Mouse (Mus musculus): ENCODE measurements around the gene Cd40lg. TPM values are rescaled to one million over a fixed set of nuclear protein-coding genes. Genes with fewer than 3 reads are reported as not detected.

Gene Cd40lg
- total and polyA plus RNA-seq, 2 experiments from 2014 or later, result not detected

DNA sequence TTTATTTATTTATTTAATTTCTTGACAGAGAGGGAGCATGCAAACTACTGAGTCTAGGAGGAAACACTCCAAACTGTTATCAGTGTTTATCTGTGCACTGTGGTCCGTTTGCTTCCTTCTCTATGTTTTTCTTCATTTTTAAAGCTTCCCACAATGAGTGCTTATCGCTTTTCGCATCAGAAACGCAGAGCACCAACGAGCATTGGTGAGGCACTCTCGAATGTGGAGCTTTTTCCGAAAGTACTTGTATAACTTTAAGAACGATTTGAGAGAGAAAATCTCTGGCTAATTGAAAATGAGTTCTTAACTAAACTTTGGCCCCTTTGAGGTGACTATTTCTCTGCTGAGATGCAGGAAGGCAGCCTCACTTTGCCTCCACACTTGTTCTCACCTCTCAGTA is 24.6 kb upstream of the Cd40lg start:
- no peak overlapping the region for H3K4me3 ChIP-seq (ENCODE audit: low read depth, low read length)
- H3K27me3 ChIP-seq (ENCODE audit: insufficient read depth, low read length), result no peaks in the 10 kb centered on the region
- H3K27ac ChIP-seq (ENCODE audit: low read depth, low read length), result no peak overlapping the region
- no peaks in the 10 kb centered on the region for H3K4me1 ChIP-seq (ENCODE audit: insufficient read depth, low read length)
- H3K4me2 ChIP-seq (ENCODE audit: low read depth, low read length, poor library complexity, severe bottlenecking), result no peak overlapping the region
- ATAC-seq (ENCODE audit: low FRiP score), result no peak
- WGBS, result 91% methylated on average over 8 of the region's 8 CpGs
- no peak for DNase-seq (ENCODE audit: low spot score)
- H3K9ac ChIP-seq (replicated peaks; ENCODE audit: low read length, poor library complexity, severe bottlenecking), result no peak overlapping the region
- H3K36me3 ChIP-seq (ENCODE audit: insufficient read depth, low read length), result no peaks in the 10 kb centered on the region
- no peaks in the 10 kb centered on the region for H3K9me3 ChIP-seq (ENCODE audit: low read length)
- no peak for TF ChIP-seq CTCF (IDR thresholded peaks at IDR 0.05)

DNA sequence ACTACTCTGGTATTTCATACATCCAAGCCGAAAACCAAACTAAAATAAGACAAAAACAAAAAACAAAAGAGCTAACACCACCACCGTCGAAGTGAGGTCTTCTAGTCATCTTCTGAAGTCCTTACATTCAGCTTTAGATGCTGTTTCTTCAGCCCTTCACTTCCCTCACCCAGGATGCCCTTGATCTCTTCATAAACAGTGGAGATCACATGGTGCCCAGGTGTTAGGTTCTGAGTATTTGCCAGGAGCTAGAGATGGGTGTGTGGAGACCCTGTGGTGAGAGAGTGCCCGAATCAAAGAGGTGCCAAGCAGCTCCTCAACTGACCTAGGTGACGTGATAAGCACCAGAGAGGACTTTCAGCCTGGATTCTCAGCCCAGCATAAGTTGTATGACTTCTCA is 22.6 kb upstream of the Cd40lg start:
- H3K9ac ChIP-seq (replicated peaks; ENCODE audit: low read length, poor library complexity, severe bottlenecking), result no peak overlapping the region
- ATAC-seq (ENCODE audit: low FRiP score), result no peak
- H3K4me1 ChIP-seq (ENCODE audit: insufficient read depth, low read length), result no peaks in the 10 kb centered on the region
- H3K36me3 ChIP-seq (ENCODE audit: insufficient read depth, low read length), result no peaks in the 10 kb centered on the region
- no peak overlapping the region for H3K27ac ChIP-seq (ENCODE audit: low read depth, low read length)
- 74% methylated on average over 5 of the region's 5 CpGs for WGBS
- no peak overlapping the region for H3K4me2 ChIP-seq (ENCODE audit: low read depth, low read length, poor library complexity, severe bottlenecking)
- no peak for DNase-seq (ENCODE audit: low spot score)
- no peak overlapping the region for H3K4me3 ChIP-seq (ENCODE audit: low read depth, low read length)
- no peak for TF ChIP-seq CTCF (IDR thresholded peaks at IDR 0.05)
- no peaks in the 10 kb centered on the region for H3K9me3 ChIP-seq (ENCODE audit: low read length)
- no peaks in the 10 kb centered on the region for H3K27me3 ChIP-seq (ENCODE audit: insufficient read depth, low read length)

DNA sequence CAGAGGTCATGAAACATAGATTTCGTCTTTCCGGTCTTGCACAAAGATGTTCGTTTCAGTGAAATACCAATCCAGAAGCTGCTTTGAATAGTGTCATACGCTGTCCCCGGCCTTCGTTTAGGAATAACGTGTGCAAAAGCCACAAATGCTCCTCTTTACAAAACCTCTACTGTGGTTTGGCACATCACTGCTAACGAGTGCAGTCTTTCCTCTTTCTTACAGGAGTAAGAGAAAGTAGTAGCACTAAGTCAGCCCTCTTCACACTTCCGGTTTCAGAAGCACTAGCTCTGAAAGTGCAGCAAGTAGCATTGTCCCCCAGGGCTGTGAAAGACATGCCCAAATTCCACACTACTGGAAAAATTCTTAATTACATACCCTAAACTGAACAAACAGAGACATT is 15.6 kb upstream of the Cd40lg start:
- Histone ChIP-seq H3K4me3 (ENCODE audit: low read depth, low read length) (no peak overlapping the region), H3K4me1 (ENCODE audit: insufficient read depth, low read length) (no peaks in the 10 kb centered on the region), H3K9ac (replicated peaks; ENCODE audit: low read length, poor library complexity, severe bottlenecking) (no peak overlapping the region), H3K27ac (ENCODE audit: low read depth, low read length) (no peak overlapping the region), H3K36me3 (ENCODE audit: insufficient read depth, low read length) (no peaks in the 10 kb centered on the region), H3K27me3 (ENCODE audit: insufficient read depth, low read length) (no peaks in the 10 kb centered on the region), H3K4me2 (ENCODE audit: low read depth, low read length, poor library complexity, severe bottlenecking) (no peak overlapping the region), H3K9me3 (ENCODE audit: low read length) (no peaks in the 10 kb centered on the region)
- ATAC-seq (ENCODE audit: low FRiP score) (no peak), DNase-seq (ENCODE audit: low spot score) (no peak)
- no peak for TF ChIP-seq CTCF (IDR thresholded peaks at IDR 0.05)
- 88% methylated on average over 9 of the region's 9 CpGs for WGBS

DNA sequence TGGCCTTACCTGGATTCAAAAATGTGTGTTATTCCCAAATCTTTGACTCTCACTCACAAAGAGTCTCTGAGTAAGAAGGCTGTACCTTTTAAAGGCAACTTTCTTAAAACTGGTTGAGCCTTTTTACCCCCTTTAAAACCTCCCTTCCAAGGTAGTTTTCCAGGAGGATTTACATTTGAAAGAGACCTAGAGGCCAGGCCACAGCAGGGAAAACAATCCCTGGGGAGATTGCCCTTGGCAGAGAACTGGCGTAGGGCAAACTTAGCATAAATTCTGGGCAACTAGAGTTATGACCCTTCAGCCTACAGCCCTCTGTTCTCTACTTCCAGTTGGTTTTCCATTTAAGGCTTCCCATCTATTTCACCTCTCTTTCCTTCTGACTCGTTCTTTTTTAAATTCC is 13.9 kb upstream of the Cd40lg start:
- H3K9ac ChIP-seq (replicated peaks; ENCODE audit: low read length, poor library complexity, severe bottlenecking), result no peak overlapping the region
- no peak overlapping the region for H3K4me3 ChIP-seq (ENCODE audit: low read depth, low read length)
- DNase-seq (ENCODE audit: low spot score) (no peak), ATAC-seq (ENCODE audit: low FRiP score) (no peak)
- no peaks in the 10 kb centered on the region for H3K36me3 ChIP-seq (ENCODE audit: insufficient read depth, low read length)
- no peak overlapping the region for H3K4me2 ChIP-seq (ENCODE audit: low read depth, low read length, poor library complexity, severe bottlenecking)
- no peak overlapping the region for H3K27ac ChIP-seq (ENCODE audit: low read depth, low read length)
- no peaks in the 10 kb centered on the region for H3K27me3 ChIP-seq (ENCODE audit: insufficient read depth, low read length)
- H3K4me1 ChIP-seq (ENCODE audit: insufficient read depth, low read length), result no peaks in the 10 kb centered on the region
- WGBS, result 54% methylated on average over 2 of the region's 2 CpGs
- no peaks in the 10 kb centered on the region for H3K9me3 ChIP-seq (ENCODE audit: low read length)
- no peak for TF ChIP-seq CTCF (IDR thresholded peaks at IDR 0.05)

DNA sequence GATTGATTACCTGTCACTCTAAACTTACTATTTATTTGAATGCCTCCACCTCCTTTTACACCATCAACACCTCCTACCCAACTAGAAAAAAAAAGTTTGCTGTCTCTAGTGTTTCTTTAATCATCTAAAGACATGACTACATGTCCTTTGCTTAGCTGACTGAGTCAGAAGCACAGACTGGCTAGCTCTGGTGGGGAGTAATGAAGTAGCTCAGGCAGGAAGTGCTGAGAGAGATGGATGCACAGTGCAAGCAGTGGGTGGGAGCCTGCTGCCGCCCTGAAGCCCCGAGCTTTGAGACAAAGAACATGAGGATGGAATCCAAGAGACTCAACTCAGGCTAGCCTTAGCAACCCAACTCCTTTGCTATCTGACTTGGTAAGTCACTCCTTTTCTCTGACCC is 11.5 kb upstream of the Cd40lg start:
- Histone ChIP-seq H3K4me1 (ENCODE audit: insufficient read depth, low read length) (no peaks in the 10 kb centered on the region), H3K27me3 (ENCODE audit: insufficient read depth, low read length) (no peaks in the 10 kb centered on the region), H3K27ac (ENCODE audit: low read depth, low read length) (no peak overlapping the region), H3K36me3 (ENCODE audit: insufficient read depth, low read length) (no peaks in the 10 kb centered on the region), H3K9me3 (ENCODE audit: low read length) (no peaks in the 10 kb centered on the region), H3K9ac (replicated peaks; ENCODE audit: low read length, poor library complexity, severe bottlenecking) (no peak overlapping the region), H3K4me2 (ENCODE audit: low read depth, low read length, poor library complexity, severe bottlenecking) (no peak overlapping the region), H3K4me3 (ENCODE audit: low read depth, low read length) (no peak overlapping the region)
- 80% methylated on average over 2 of the region's 2 CpGs for WGBS
- no peak for TF ChIP-seq CTCF (IDR thresholded peaks at IDR 0.05)
- DNase-seq (ENCODE audit: low spot score) (no peak), ATAC-seq (ENCODE audit: low FRiP score) (no peak)

DNA sequence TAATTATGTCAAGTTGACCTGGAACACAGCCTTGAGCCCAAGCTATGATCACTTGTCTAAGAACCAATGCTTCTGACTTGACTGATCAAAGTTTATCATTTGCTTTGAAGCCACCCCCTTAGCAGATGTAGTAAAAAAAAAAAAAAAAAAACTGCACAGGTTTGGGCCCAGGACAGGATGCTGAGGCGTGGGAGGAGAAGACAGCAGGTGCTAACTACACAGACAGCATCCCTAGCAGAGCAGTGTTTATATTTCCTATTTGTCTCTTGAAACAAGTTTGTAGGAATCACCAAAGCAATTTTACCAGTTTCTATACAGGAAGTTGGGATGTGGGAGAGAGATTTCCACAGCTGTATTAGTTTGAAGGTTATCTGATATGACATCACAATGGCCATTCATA is 1.4 kb upstream of the Cd40lg start:
- no peaks in the 10 kb centered on the region for H3K9me3 ChIP-seq (ENCODE audit: low read length)
- DNase-seq (ENCODE audit: low spot score), result no peak
- H3K27ac ChIP-seq (ENCODE audit: low read depth, low read length), result no peak overlapping the region
- H3K4me2 ChIP-seq (ENCODE audit: low read depth, low read length, poor library complexity, severe bottlenecking), result no peak overlapping the region
- H3K4me1 ChIP-seq (ENCODE audit: insufficient read depth, low read length), result no peaks in the 10 kb centered on the region
- WGBS, result 78% methylated on average over 1 of the region's 1 CpGs
- ATAC-seq (ENCODE audit: low FRiP score), result no peak
- no peak overlapping the region for H3K4me3 ChIP-seq (ENCODE audit: low read depth, low read length)
- H3K27me3 ChIP-seq (ENCODE audit: insufficient read depth, low read length), result no peaks in the 10 kb centered on the region
- H3K36me3 ChIP-seq (ENCODE audit: insufficient read depth, low read length), result no peaks in the 10 kb centered on the region
- no peak for TF ChIP-seq CTCF (IDR thresholded peaks at IDR 0.05)
- no peak overlapping the region for H3K9ac ChIP-seq (replicated peaks; ENCODE audit: low read length, poor library complexity, severe bottlenecking)

DNA sequence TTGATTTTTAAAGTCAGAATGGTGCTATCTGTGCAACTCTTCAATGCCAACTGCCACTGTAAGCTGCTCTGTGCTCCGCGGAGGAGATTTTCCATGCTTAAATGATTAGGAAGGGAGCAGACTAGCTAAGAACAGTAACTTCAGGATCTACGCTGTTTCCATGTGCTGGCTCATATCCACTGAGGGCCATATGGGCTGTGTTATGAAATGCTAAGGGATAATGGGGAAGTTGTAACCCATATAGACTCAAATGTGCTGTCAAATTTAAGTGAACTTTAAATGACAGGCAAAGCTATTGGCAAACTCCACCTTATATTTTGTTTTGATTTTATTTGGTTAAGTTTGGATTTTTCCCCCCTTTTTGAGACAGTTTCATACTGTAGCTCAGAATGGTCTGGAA is 919 bp downstream of the Cd40lg start:
- WGBS, result 77% methylated on average over 3 of the region's 3 CpGs
- H3K4me1 ChIP-seq (ENCODE audit: insufficient read depth, low read length), result no peaks in the 10 kb centered on the region
- no peaks in the 10 kb centered on the region for H3K27me3 ChIP-seq (ENCODE audit: insufficient read depth, low read length)
- no peak for ATAC-seq (ENCODE audit: low FRiP score)
- DNase-seq (ENCODE audit: low spot score), result no peak
- H3K9ac ChIP-seq (replicated peaks; ENCODE audit: low read length, poor library complexity, severe bottlenecking), result no peak overlapping the region
- no peaks in the 10 kb centered on the region for H3K9me3 ChIP-seq (ENCODE audit: low read length)
- no peaks in the 10 kb centered on the region for H3K36me3 ChIP-seq (ENCODE audit: insufficient read depth, low read length)
- H3K4me2 ChIP-seq (ENCODE audit: low read depth, low read length, poor library complexity, severe bottlenecking), result no peak overlapping the region
- no peak overlapping the region for H3K27ac ChIP-seq (ENCODE audit: low read depth, low read length)
- no peak for TF ChIP-seq CTCF (IDR thresholded peaks at IDR 0.05)
- no peak overlapping the region for H3K4me3 ChIP-seq (ENCODE audit: low read depth, low read length)

All from midbrain, postnatal 0 days (tissue).